Mouse (Mus musculus) layer of hippocampus, adult 9-10 months (tissue): ENCODE data around the gene Echdc3.

Source experiments
- DNase-seq: peaks from one replicate; pipeline ENCODE4 v3.0.0; 2022; ENCODE audit warnings: low spot score

The Echdc3 gene

GRCm38 (mm10) chr2:6226361-6227058 is 13.7 kb upstream of the Echdc3 start:
- DNase-seq = no peak

GRCm38 (mm10) chr2:6220141-6220805 is 7.4 kb upstream of the Echdc3 start:
- peak; percentile 84 for DNase-seq

- no peak for DNase-seq
Measured at GRCm38 (mm10) chr2:6212327-6212723, 508 bp downstream of the Echdc3 start.

GRCm38 (mm10) chr2:6210840-6211239 is 2.0 kb downstream of the Echdc3 start:
- no peak for DNase-seq

DNA sequence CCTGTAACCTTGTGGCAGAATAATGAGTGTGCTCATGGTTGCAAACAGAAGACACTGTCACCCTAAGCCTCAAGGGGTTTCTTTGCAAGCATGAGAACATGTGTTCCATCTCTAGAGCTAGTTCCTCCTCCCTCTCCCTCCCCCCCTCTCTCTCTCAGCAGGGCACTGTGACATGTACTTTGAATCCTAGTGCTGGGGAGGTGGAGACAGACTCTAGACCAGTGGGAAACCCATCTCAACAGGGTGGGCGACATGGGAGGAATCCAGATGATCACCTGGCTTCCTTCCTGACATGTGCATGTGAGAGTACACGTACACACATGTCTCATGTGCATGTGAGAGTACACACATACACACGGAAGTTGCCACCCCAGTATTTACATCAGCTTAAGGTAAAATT is 3.1 kb downstream of the Echdc3 start:
- DNase-seq = no peak

GRCm38 (mm10) chr2:6209116-6209515 is 3.7 kb downstream of the Echdc3 start:
- DNase-seq = peak; percentile 44

GRCm38 (mm10) chr2:6207736-6208135 is 5.1 kb downstream of the Echdc3 start:
- no peak for DNase-seq

GRCm38 (mm10) chr2:6196363-6196973 is 16.4 kb downstream of the Echdc3 start:
- no peak for DNase-seq

DNA sequence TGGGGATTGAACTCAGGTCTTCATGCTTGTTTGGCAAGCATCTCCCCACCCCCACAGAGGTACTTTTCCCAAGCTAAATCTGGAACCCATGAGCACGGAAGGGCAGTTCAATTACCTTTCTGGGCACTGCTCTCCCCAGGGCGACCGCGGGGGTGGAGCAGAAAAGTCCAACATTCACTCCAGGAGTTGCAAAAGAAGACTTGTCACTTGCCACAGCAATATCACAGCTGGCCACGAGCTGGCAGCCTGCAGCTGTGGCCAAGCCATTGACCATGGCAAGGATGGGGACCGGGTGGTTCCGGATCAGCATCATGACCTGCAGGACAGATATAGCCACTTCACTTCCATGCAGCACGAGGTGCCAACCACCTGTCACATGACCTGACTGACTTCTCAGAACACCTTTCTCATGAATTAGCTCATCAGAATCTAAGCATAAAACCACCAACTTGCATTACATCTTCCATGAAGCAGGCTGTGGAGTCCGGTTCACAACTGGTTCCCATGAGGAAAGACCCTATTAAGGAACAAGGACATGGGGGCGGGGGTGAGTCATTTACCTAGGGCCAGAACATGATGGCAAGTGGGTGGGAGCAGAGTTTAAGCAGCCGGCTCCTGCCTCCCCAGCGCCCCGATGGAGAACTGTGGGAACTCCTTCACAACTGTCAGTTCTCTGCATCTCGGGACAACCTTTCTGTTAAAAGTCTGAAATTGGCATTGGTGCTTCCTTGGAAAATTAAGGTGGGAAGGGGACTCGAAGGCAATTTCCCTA is 17.2 kb downstream of the Echdc3 start:
- no peak for DNase-seq

- DNase-seq = no peak
Measured at GRCm38 (mm10) chr2:6194497-6194896, 18.3 kb downstream of the Echdc3 start.

DNA sequence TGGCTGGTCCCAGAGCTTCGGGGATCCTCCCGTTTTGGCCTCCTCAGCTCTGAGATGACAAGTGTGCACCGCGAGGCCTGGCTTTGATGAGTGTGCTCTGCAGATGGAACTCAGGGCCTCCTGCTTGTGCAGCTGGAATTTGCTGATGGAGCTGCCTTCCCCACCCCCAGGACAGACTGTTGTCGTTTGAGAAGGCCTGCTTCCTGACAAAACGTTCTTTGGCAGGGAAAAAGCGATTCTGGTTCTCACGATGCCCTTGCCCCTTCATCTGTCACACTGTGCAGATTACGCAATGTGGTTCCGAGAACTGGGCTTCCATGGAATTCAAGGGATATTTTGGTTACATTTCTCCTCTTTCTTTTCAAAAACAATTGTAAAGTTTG is 19.3 kb downstream of the Echdc3 start:
- no peak for DNase-seq

- peak; percentile 58 for DNase-seq
Measured at GRCm38 (mm10) chr2:6192820-6193590, 19.8 kb downstream of the Echdc3 start.

GRCm38 (mm10) chr2:6190036-6190435 is 22.8 kb downstream of the Echdc3 start:
- no peak for DNase-seq

GRCm38 (mm10) chr2:6189675-6189998 is 23.2 kb downstream of the Echdc3 start:
- no peak for DNase-seq

- no peak for DNase-seq
Measured at GRCm38 (mm10) chr2:6188891-6189674, 23.8 kb downstream of the Echdc3 start.

- no peak for DNase-seq
Measured at GRCm38 (mm10) chr2:6187418-6187817, 25.4 kb downstream of the Echdc3 start.

GRCm38 (mm10) chr2:6186913-6187312 is 25.9 kb downstream of the Echdc3 start:
- no peak for DNase-seq

DNA sequence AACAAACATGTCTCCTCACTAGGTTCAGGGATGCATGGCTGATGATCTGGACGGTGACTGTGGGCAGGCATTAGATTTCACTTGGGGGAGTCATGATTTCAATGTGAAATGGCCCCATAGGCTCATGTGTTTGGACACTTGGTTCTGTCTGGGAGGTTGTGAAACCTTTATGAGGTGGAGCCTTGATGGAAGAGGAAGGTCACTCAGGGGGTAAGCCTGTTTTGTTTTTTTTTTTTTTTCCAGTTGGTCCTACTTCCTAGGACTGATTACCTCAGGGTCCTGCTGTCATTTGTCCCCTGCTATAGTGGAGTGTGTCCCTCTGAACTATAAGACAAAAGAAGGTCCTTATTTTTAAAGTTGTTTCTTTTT is 33.1 kb downstream of the Echdc3 start:
- DNase-seq = no peak

DNA sequence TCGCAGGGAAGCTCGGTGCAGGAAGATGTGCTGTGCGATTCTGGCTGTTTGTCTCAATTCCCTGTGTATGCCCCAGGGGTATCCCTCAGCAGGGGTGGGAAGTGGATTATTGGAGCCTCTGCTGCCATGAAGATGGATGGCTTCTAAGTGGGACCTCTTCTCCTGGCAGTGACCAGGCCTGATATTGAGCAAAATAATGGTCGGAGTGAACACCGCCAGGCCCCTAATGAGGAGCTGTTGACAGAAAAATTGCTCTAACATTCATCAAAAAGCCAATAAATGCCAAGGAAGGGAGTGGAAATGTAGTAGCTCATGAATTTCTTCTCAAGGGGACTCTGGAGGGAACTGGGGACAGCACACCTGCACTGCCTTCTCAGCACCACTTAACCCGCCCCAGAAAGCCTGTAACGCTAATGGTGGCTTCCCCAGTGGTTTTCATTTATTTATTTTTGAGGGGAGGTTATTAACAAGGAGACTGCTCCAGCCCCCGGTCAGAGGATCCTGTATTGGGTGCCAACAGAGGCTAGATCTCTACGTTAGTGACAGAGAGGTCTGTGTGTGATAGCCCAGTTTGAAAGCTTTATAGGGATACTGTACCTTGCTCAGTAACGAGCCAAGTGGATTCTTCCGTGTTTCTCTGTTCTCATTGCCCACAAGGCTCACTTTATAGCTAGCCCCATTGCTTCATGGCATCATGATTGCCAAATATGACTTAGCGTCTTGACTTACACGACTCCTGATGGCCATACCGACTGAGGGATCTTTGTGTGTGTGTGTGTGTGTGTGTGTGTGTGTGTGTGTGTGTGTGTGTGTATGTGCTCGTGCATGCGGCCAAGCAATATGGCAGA is 33.7 kb downstream of the Echdc3 start:
- no peak for DNase-seq

- DNase-seq = no peak
Measured at GRCm38 (mm10) chr2:6173013-6173412, 39.8 kb downstream of the Echdc3 start.
